Mouse (Mus musculus): ENCODE measurements around the gene Myoz2.

GRCm38 (mm10) chr3:123080017-123080725, 45.4 kb upstream of the Myoz2 start:
- TF ChIP-seq CTCF (conservative IDR thresholded peaks at IDR 0.05 in 1 of 2, IDR thresholded peaks at IDR 0.05 in 1 of 2; ENCODE audit: low read depth in 2 of 2, low read length in 2 of 2) (no peak), MAX (IDR thresholded peaks at IDR 0.05; ENCODE audit: low read length) (no peak), MAFK (IDR thresholded peaks at IDR 0.05; ENCODE audit: insufficient replicate concordance, low read length) (no peak), BHLHE40 (IDR thresholded peaks at IDR 0.05; ENCODE audit: low read depth, low read length) (no peak), POLR2A (IDR thresholded peaks at IDR 0.05; ENCODE audit: low read depth, low read length) (no peak), MAZ (IDR thresholded peaks at IDR 0.05; ENCODE audit: low read depth, low read length) (no peak), USF2 (conservative IDR thresholded peaks at IDR 0.05; ENCODE audit: low read depth, low read length) (no peak), JUND (conservative IDR thresholded peaks at IDR 0.05; ENCODE audit: low read depth, low read length) (no peak), RAD21 (IDR thresholded peaks at IDR 0.05; ENCODE audit: low read depth, low read length) (no peak), EP300 (IDR thresholded peaks at IDR 0.05; ENCODE audit: low read length) (no peak), SIN3A (IDR thresholded peaks at IDR 0.05; ENCODE audit: low read length) (no peak), CHD1 (IDR thresholded peaks at IDR 0.05; ENCODE audit: low read depth, low read length) (no peak), KAT2A (IDR thresholded peaks at IDR 0.05; ENCODE audit: insufficient replicate concordance, low read length) (no peak), TCF12 (IDR thresholded peaks at IDR 0.05; ENCODE audit: low read depth, low read length) (no peak)

All from CH12.LX (cell line).